Mouse (Mus musculus) frontal cortex, postnatal 36 days (tissue): ENCODE measurements at regions not wholly inside any gene's neighbourhood (a gene's known extent, or its start where the extent isn't known, plus 50 kb on each side); places are given as distances from the start of the nearest gene placed in this dataset.

Experiments used
- DNase-seq, 2 experiments: peaks; one replicate each; pipeline ENCODE4 v3.0.0; 2022; ENCODE audit warnings: low spot score in 2 of 2

DNA sequence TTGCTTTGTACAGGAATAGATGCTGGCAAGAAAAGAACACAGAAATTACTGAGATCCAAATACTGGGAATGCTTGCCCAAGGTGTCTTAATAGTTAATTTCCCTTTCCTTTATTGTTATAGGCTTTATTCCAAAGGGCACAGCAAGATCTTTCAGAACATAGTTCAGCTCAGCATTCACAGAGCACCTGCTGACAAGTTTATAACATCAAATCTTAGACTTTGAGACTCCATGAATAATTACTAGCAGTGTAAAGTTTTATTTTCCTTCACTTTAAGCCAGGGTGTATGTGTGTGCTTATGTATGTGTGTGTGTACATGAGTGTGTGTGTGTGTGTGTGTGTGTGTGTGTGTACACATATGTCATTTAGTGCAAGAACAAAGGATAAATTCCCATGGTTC is 999.8 kb upstream of the Crim1 start:
- no peak for DNase-seq

DNA sequence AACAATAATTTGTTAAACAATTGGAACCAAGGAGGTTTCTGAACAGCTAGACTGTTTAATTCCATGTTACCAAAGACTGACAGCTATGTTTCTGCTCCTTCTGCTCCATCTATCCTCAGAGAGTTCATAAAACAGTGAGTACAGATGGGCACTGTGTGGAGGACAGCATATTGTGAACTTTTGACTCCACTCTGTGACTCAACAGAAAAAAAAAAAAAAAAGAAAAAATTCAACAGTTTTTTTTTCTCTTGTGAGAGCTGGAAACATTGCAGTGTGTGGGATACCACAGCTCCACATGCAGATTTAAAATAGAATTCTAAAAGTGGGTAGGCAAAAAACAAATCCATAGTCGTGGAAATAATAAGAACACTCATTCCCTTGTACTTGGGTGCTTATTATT is 999.4 kb upstream of the Crim1 start:
- DNase-seq: peak in 1 of 2 experiments; percentile 8

- DNase-seq: no peak
These were observed 989.1 kb upstream of the Crim1 start for GRCm38 (mm10) chr17:77210947-77211346.

DNA sequence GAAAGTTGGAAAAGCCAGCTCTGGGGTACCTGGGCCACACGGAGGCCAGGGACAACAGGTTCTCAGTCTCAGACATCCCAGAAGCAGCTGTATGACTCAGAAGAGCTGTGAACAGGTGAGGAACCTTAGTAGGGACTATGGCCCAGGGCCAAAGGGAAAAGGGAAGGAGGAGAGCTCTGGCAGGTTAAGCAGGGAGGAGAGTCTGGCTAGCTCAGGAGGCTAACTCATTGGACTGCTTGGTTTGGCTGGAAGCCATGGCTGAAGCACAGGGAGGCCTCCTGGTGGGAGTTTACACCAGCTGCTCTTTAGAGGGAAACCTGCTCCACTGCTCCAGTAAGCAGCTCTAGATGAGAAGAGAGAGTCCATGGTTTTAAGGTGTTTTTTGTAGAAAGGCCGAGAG is 955.0 kb upstream of the Crim1 start:
- peak in 1 of 2 experiments; percentile 2 for DNase-seq
